Mouse (Mus musculus) liver, embryonic 13.5 days (tissue): Measurements from ENCODE around the gene Ppp1r32. TPM values are rescaled to one million over a fixed set of nuclear protein-coding genes. Genes with fewer than 3 reads are reported as not detected.

ENCODE experiments used
- ATAC-seq: fragments of 200-750 bp; cut with Nextera tagmentation; 2 replicates; pipeline ENCODE4 v1.8.0; 2017; ENCODE audit warnings: low read depth, mild to moderate bottlenecking, moderate number of reproducible peaks, moderate library complexity
- DNase-seq: peaks from one replicate; pipeline ENCODE4 v3.0.0; 2022
- H3K27ac ChIP-seq: fragments of 300-500 bp; sonication (generic); 2 replicates; pipeline ENCODE4 v1.5.1; 2015; ENCODE audit warnings: moderate library complexity, mild to moderate bottlenecking, inconsistent platforms
- H3K27me3 ChIP-seq: fragments of 300-500 bp; sonication (generic); 2 replicates; pipeline ENCODE4 v1.6.1; 2015; ENCODE audit warnings: mild to moderate bottlenecking, inconsistent platforms
- H3K36me3 ChIP-seq: fragments of 300-500 bp; sonication (generic); 2 replicates; pipeline ENCODE4 v1.6.1; 2015; ENCODE audit warnings: mild to moderate bottlenecking, inconsistent platforms
- H3K4me1 ChIP-seq: fragments of 300-500 bp; sonication (generic); replicated peaks from 2 replicates; pipeline ENCODE4 v1.6.1; 2015; ENCODE audit warnings: inconsistent platforms
- H3K4me2 ChIP-seq: fragments of 300-500 bp; sonication (generic); 2 replicates; pipeline ENCODE4 v1.6.1; 2015; ENCODE audit warnings: inconsistent platforms, mild to moderate bottlenecking, moderate library complexity
- H3K4me3 ChIP-seq: fragments of 300-500 bp; sonication (generic); replicated peaks from 2 replicates; pipeline ENCODE4 v1.5.1; 2015; ENCODE audit warnings: mild to moderate bottlenecking, inconsistent platforms
- H3K9ac ChIP-seq: fragments of 300-500 bp; sonication (generic); 2 replicates; pipeline ENCODE4 v1.6.1; 2015; ENCODE audit warnings: mild to moderate bottlenecking, inconsistent platforms
- H3K9me3 ChIP-seq: fragments of 300-500 bp; sonication (generic); replicated peaks from 2 replicates; pipeline ENCODE4 v1.6.1; 2016; ENCODE audit warnings: inconsistent platforms
- WGBS: fragments of 180-500 bp; shearing (Covaris S2); methylation state at CpG from one replicate; pipeline ENCODE4 v1.1.7; 2015; ENCODE audit not compliant: insufficient replicate concordance; 5-methylcytosine and 5-hydroxymethylcytosine counted together
- polyA plus RNA-seq: library from polyadenylated mRNA; unstranded; fragments of >200 nt; fragmentation: Nextera tagmentation; extraction: Ambion mirVana; gene quantifications from 2 replicates; pipeline ENCODE4 v1.2.1, GENCODE M21; 2015

The Ppp1r32 gene
- polyA plus RNA-seq, 1 experiment from 2014 or later: not detected

GRCm38 (mm10) chr19:10457484-10457800 is 25.3 kb downstream of the Ppp1r32 start:
- H3K27me3 ChIP-seq: peaks cover 98% of the 10 kb centered on the region
- no peaks in the 10 kb centered on the region for H3K36me3 ChIP-seq
- H3K9me3 ChIP-seq: no peaks in the 10 kb centered on the region
- no peak overlapping the region for H3K27ac ChIP-seq
- peaks cover 26% of the 10 kb centered on the region for H3K4me1 ChIP-seq
- H3K4me2 ChIP-seq: peak overlapping the region; percentile 62
- H3K9ac ChIP-seq: no peak overlapping the region
- peak; percentile 37 for ATAC-seq
- H3K4me3 ChIP-seq: peak overlapping the region; percentile 48
- DNase-seq: no peak
- WGBS: under 1% methylated on average over 30 of the region's 34 CpGs

- peaks cover 98% of the 10 kb centered on the region for H3K27me3 ChIP-seq
- no peaks in the 10 kb centered on the region for H3K9me3 ChIP-seq
- H3K4me2 ChIP-seq: peak within 1 kb of the TSS; percentile 62
- no peak within 1 kb of the TSS for H3K9ac ChIP-seq
- H3K27ac ChIP-seq: no peak within 1 kb of the TSS
- 1% methylated on average over 96 of the region's 96 CpGs for WGBS
- peak within 1 kb of the TSS; percentile 48 for H3K4me3 ChIP-seq
- ATAC-seq (no peak), DNase-seq (no peak)
- H3K36me3 ChIP-seq: no peaks in the 10 kb centered on the region
- H3K4me1 ChIP-seq: peaks cover 26% of the 10 kb centered on the region
Observed at GRCm38 (mm10) chr19:10456752-10457483, 25.8 kb downstream of the Ppp1r32 start, which contains the start of gene Lrrc10b. Gene Lrrc10b (minus strand): TSS chr19:10457473.

- Histone ChIP-seq H3K9ac (no peak overlapping the region), H3K36me3 (no peaks in the 10 kb centered on the region), H3K4me2 (no peak overlapping the region), H3K9me3 (no peaks in the 10 kb centered on the region), H3K4me1 (peaks cover 26% of the 10 kb centered on the region), H3K27ac (no peak overlapping the region), H3K27me3 (peaks cover 94% of the 10 kb centered on the region), H3K4me3 (no peak overlapping the region)
- no peak for DNase-seq
- no peak for ATAC-seq
- 45% methylated on average over 3 of the region's 3 CpGs for WGBS
Observed at GRCm38 (mm10) chr19:10455437-10455806, 27.3 kb downstream of the Ppp1r32 start.

GRCm38 (mm10) chr19:10454718-10455436 is 27.9 kb downstream of the Ppp1r32 start:
- 30% methylated on average over 4 of the region's 4 CpGs for WGBS
- Histone ChIP-seq H3K36me3 (no peaks in the 10 kb centered on the region), H3K27ac (no peak overlapping the region), H3K4me1 (peaks cover 26% of the 10 kb centered on the region), H3K4me2 (no peak overlapping the region), H3K4me3 (no peak overlapping the region), H3K9me3 (no peaks in the 10 kb centered on the region), H3K9ac (no peak overlapping the region), H3K27me3 (peaks cover 89% of the 10 kb centered on the region)
- ATAC-seq (peak; percentile 27; the same call in 1 of the 2 replicates), DNase-seq (no peak)

- H3K4me1 ChIP-seq: peaks cover 16% of the 10 kb centered on the region
- ATAC-seq: no peak
- peak; percentile 28 for DNase-seq
- no peak overlapping the region for H3K27ac ChIP-seq
- 3% methylated on average over 3 of the region's 3 CpGs for WGBS
- H3K9me3 ChIP-seq: no peaks in the 10 kb centered on the region
- no peak overlapping the region for H3K4me2 ChIP-seq
- H3K4me3 ChIP-seq: no peak overlapping the region
- H3K36me3 ChIP-seq: no peaks in the 10 kb centered on the region
- H3K27me3 ChIP-seq: peaks cover 37% of the 10 kb centered on the region
- H3K9ac ChIP-seq: no peak overlapping the region
Observed at GRCm38 (mm10) chr19:10449708-10450107, 33.0 kb downstream of the Ppp1r32 start.

GRCm38 (mm10) chr19:10449190-10449589 is 33.5 kb downstream of the Ppp1r32 start:
- peaks cover 32% of the 10 kb centered on the region for H3K27me3 ChIP-seq
- no peak for DNase-seq
- H3K4me2 ChIP-seq: no peak overlapping the region
- H3K4me1 ChIP-seq: peaks cover 18% of the 10 kb centered on the region
- no peak for ATAC-seq
- 48% methylated on average over 6 of the region's 6 CpGs for WGBS
- H3K9me3 ChIP-seq: no peaks in the 10 kb centered on the region
- no peaks in the 10 kb centered on the region for H3K36me3 ChIP-seq
- no peak overlapping the region for H3K27ac ChIP-seq
- no peak overlapping the region for H3K9ac ChIP-seq
- H3K4me3 ChIP-seq: no peak overlapping the region

GRCm38 (mm10) chr19:10448275-10448674 is 34.5 kb downstream of the Ppp1r32 start:
- H3K4me1 ChIP-seq: peaks cover 27% of the 10 kb centered on the region
- no peak overlapping the region for H3K4me2 ChIP-seq
- H3K4me3 ChIP-seq: no peak overlapping the region
- 69% methylated on average over 7 of the region's 7 CpGs for WGBS
- DNase-seq (no peak), ATAC-seq (no peak)
- H3K9me3 ChIP-seq: no peaks in the 10 kb centered on the region
- H3K9ac ChIP-seq: no peak overlapping the region
- H3K36me3 ChIP-seq: no peaks in the 10 kb centered on the region
- peaks cover 23% of the 10 kb centered on the region for H3K27me3 ChIP-seq
- no peak overlapping the region for H3K27ac ChIP-seq

GRCm38 (mm10) chr19:10444685-10445369 is 37.9 kb downstream of the Ppp1r32 start:
- H3K9me3 ChIP-seq: no peaks in the 10 kb centered on the region
- peak; percentile 65 for DNase-seq
- no peak overlapping the region for H3K4me3 ChIP-seq
- ATAC-seq: peak; percentile 98
- peak overlapping the region; percentile 33; the same call in 1 of the 2 replicates for H3K9ac ChIP-seq
- WGBS: 46% methylated on average over 15 of the region's 15 CpGs
- peaks cover 33% of the 10 kb centered on the region for H3K4me1 ChIP-seq
- H3K27ac ChIP-seq: peak overlapping the region; percentile 80
- H3K4me2 ChIP-seq: peak overlapping the region; percentile 43
- H3K36me3 ChIP-seq: no peaks in the 10 kb centered on the region
- 0 out of 2 replicates have a peak, but pooled peaks cover 4% of the 10 kb centered on the region for H3K27me3 ChIP-seq

- H3K36me3 ChIP-seq: no peaks in the 10 kb centered on the region
- H3K9me3 ChIP-seq: no peaks in the 10 kb centered on the region
- WGBS: 26% methylated on average over 1 of the region's 1 CpGs
- H3K27ac ChIP-seq: no peak overlapping the region
- H3K4me3 ChIP-seq: no peak overlapping the region
- no peak overlapping the region for H3K4me2 ChIP-seq
- DNase-seq (no peak), ATAC-seq (no peak)
- peaks cover 7% of the 10 kb centered on the region; the same call in 1 of the 2 replicates for H3K27me3 ChIP-seq
- peaks cover 15% of the 10 kb centered on the region for H3K4me1 ChIP-seq
- no peak overlapping the region for H3K9ac ChIP-seq
Observed at GRCm38 (mm10) chr19:10437521-10437920, 45.2 kb downstream of the Ppp1r32 start.

GRCm38 (mm10) chr19:10436726-10437125 is 46.0 kb downstream of the Ppp1r32 start:
- no peak overlapping the region for H3K27ac ChIP-seq
- no peaks in the 10 kb centered on the region for H3K36me3 ChIP-seq
- WGBS: 8% methylated on average over 1 of the region's 1 CpGs
- peaks cover 11% of the 10 kb centered on the region; the same call in 1 of the 2 replicates for H3K27me3 ChIP-seq
- no peak overlapping the region for H3K9ac ChIP-seq
- H3K9me3 ChIP-seq: no peaks in the 10 kb centered on the region
- no peak overlapping the region for H3K4me2 ChIP-seq
- DNase-seq (no peak), ATAC-seq (no peak)
- H3K4me3 ChIP-seq: no peak overlapping the region
- H3K4me1 ChIP-seq: peaks cover 23% of the 10 kb centered on the region

- 24% methylated on average over 3 of the region's 3 CpGs for WGBS
- DNase-seq (peak; percentile 48), ATAC-seq (no peak)
- Histone ChIP-seq H3K9ac (no peak overlapping the region), H3K36me3 (no peaks in the 10 kb centered on the region), H3K4me2 (no peak overlapping the region), H3K9me3 (no peaks in the 10 kb centered on the region), H3K27me3 (peaks cover 11% of the 10 kb centered on the region; the same call in 1 of the 2 replicates), H3K27ac (no peak overlapping the region), H3K4me1 (peaks cover 31% of the 10 kb centered on the region), H3K4me3 (no peak overlapping the region)
Observed at GRCm38 (mm10) chr19:10435908-10436307, 46.8 kb downstream of the Ppp1r32 start.
